Mouse (Mus musculus) liver, embryonic 11.5 days (tissue): ENCODE measurements around the gene 5330417H12Rik. TPM values are rescaled to one million over a fixed set of nuclear protein-coding genes. Genes with fewer than 3 reads are reported as not detected.

Experiments used
- ATAC-seq: fragments of 200-750 bp; cut with Nextera tagmentation; replicated peaks from 2 replicates; pipeline ENCODE4 v1.8.0; 2017; ENCODE audit warnings: moderate number of reproducible peaks, mild to moderate bottlenecking, moderate TSS enrichment, moderate library complexity; ENCODE audit not compliant: low FRiP score
- DNase-seq: peaks from one replicate; pipeline ENCODE4 v3.0.0-alpha.2; 2017; ENCODE audit warnings: low spot score
- H3K27ac ChIP-seq: fragments of 300-500 bp; sonication (generic); 2 replicates; pipeline ENCODE4 v1.5.1; 2014; ENCODE audit warnings: mild to moderate bottlenecking, low read depth, low read length, control low read depth
- H3K27me3 ChIP-seq: fragments of 300-500 bp; sonication (generic); replicated peaks from 2 replicates; pipeline ENCODE4 v1.6.1; 2014; ENCODE audit warnings: low read length, mixed read lengths; ENCODE audit not compliant: control insufficient read depth, insufficient read depth
- H3K36me3 ChIP-seq: fragments of 300-500 bp; sonication (generic); 2 replicates; pipeline ENCODE4 v1.6.1; 2014; ENCODE audit warnings: mild to moderate bottlenecking, low read length, moderate library complexity, mixed read lengths; ENCODE audit not compliant: control insufficient read depth, insufficient read depth
- H3K4me1 ChIP-seq: fragments of 300-500 bp; sonication (generic); replicated peaks from 2 replicates; pipeline ENCODE4 v1.6.1; 2014; ENCODE audit warnings: low read length, mixed read lengths; ENCODE audit not compliant: control insufficient read depth, insufficient read depth
- H3K4me2 ChIP-seq: fragments of 300-500 bp; sonication (generic); 2 replicates; pipeline ENCODE4 v1.6.1; 2014; ENCODE audit warnings: mild to moderate bottlenecking, control low read depth, moderate library complexity
- H3K4me3 ChIP-seq: fragments of 300-500 bp; sonication (generic); 2 replicates; pipeline ENCODE4 v1.5.1; 2014; ENCODE audit warnings: low read depth, low read length, control low read depth
- H3K9ac ChIP-seq: fragments of 300-500 bp; sonication (generic); 2 replicates; pipeline ENCODE4 v1.6.1; 2014; ENCODE audit warnings: low read depth, low read length, control low read depth
- H3K9me3 ChIP-seq: fragments of 300-500 bp; sonication (generic); 2 replicates; pipeline ENCODE4 v1.6.1; 2016; ENCODE audit warnings: low read length, inconsistent platforms, mixed read lengths; ENCODE audit not compliant: control insufficient read depth
- WGBS: fragments of 180-500 bp; shearing (Covaris S2); extraction: QIAGEN DNeasy Blood & Tissue Kit; methylation state at CpG from one replicate; pipeline ENCODE4 v1.1.7; 2014; 5-methylcytosine and 5-hydroxymethylcytosine counted together
- polyA plus RNA-seq: library from polyadenylated mRNA; unstranded; fragments of >200 nt; fragmentation: Nextera tagmentation; extraction: Ambion mirVana; gene quantifications from 2 replicates; pipeline ENCODE4 v1.2.1, GENCODE M21; 2014

Gene 5330417H12Rik
- polyA plus RNA-seq, 1 experiment from 2014 or later, result 0.19 TPM

GRCm38 (mm10) chr7:107610880-107611279 lies 14.1 kb downstream of the 5330417H12Rik start:
- Histone ChIP-seq H3K27ac (no peak overlapping the region), H3K36me3 (no peaks in the 10 kb centered on the region), H3K9me3 (no peaks in the 10 kb centered on the region), H3K9ac (no peak overlapping the region), H3K4me2 (no peak overlapping the region), H3K27me3 (no peaks in the 10 kb centered on the region), H3K4me1 (no peaks in the 10 kb centered on the region), H3K4me3 (no peak overlapping the region)
- DNase-seq, result no peak
- ATAC-seq, result no peak
- 63% methylated on average over 5 of the region's 5 CpGs for WGBS

DNA sequence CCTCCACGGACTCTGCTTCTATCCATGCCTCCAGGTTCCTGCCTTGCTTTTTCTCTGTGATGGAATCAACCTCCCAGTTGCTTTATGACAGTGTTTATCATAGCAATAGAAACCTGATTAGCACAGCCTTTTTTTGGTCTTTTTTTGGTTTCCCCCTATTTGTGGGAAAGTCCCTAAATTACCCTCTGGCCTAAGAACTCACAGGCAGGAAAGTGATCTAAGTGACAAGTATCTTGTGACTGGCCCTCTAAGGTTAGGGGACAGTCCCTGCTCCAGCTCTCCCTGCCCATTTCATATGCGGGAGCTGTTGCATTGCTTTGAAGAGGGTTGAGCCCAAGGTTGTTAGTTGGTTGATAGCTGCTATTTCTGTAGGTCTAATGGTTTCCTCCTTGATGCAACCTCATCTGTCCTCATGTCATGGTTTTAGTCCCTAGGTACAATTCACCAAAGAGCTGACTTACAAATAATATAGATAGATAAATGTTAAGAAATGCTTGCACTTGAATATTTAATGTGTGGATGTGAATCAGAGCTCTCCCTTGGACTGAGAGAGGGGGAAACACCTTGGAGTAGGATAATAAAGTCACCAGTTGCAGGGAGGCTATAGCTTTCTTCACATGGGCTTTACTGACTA lies 15.2 kb downstream of the 5330417H12Rik start:
- Histone ChIP-seq H3K9ac (no peak overlapping the region), H3K4me3 (no peak overlapping the region), H3K4me1 (no peaks in the 10 kb centered on the region), H3K4me2 (no peak overlapping the region), H3K27ac (no peak overlapping the region), H3K9me3 (no peaks in the 10 kb centered on the region), H3K27me3 (no peaks in the 10 kb centered on the region), H3K36me3 (no peaks in the 10 kb centered on the region)
- ATAC-seq, result no peak
- WGBS, result 100% methylated on average over 2 of the region's 2 CpGs
- no peak for DNase-seq

DNA sequence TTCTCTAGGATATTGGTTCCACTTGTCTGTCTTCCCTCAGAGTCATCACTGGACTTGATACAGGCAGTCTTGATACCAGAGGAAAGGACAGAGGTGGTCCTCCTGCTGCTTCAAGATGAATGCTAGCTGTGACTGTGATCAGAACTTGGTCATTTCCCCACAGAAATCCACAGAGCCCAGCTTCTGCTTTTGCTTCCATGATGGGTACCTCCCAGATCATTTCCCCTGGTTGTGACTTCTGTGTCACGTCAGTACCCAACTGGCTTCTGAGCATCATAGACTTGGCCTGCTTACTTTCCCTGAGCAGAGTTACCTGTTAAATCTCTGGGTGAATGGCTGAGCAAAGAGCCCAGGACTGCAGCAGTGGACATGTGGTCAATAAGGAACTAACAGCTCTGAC lies 17.2 kb downstream of the 5330417H12Rik start:
- H3K27me3 ChIP-seq, result no peaks in the 10 kb centered on the region
- WGBS, result 66% methylated on average over 1 of the region's 1 CpGs
- ATAC-seq (no peak), DNase-seq (no peak)
- H3K9ac ChIP-seq, result no peak overlapping the region
- H3K9me3 ChIP-seq, result no peaks in the 10 kb centered on the region
- no peaks in the 10 kb centered on the region for H3K36me3 ChIP-seq
- H3K4me2 ChIP-seq, result no peak overlapping the region
- no peak overlapping the region for H3K27ac ChIP-seq
- H3K4me3 ChIP-seq, result no peak overlapping the region
- H3K4me1 ChIP-seq, result no peaks in the 10 kb centered on the region

DNA sequence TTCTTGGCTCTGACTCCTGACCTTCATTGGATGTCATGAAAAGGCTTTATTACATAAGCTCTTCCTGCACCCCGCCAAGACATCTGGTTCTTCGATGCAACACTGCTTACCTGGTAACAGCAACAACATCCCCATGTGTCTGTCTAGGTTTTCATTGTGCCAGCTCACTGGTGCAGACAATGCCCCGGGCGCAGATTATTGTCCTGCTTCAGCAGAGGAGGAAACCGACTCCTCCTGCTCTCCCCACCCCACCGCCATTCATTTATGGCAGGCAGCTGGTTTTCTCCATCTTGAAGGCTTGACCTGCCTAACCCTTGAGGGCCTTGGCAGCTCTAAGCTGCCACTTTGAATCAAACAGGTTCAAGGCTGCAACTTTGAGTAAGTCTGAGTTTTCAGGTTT lies 22.0 kb downstream of the 5330417H12Rik start:
- Histone ChIP-seq H3K27ac (no peak overlapping the region), H3K9ac (no peak overlapping the region), H3K9me3 (no peaks in the 10 kb centered on the region), H3K27me3 (no peaks in the 10 kb centered on the region), H3K4me1 (no peaks in the 10 kb centered on the region), H3K4me3 (no peak overlapping the region), H3K36me3 (no peaks in the 10 kb centered on the region), H3K4me2 (no peak overlapping the region)
- WGBS, result 90% methylated on average over 6 of the region's 6 CpGs
- DNase-seq, result no peak
- no peak for ATAC-seq

- no peak overlapping the region for H3K4me3 ChIP-seq
- H3K9ac ChIP-seq, result no peak overlapping the region
- H3K27me3 ChIP-seq, result no peaks in the 10 kb centered on the region
- no peak overlapping the region for H3K27ac ChIP-seq
- no peak for DNase-seq
- no peaks in the 10 kb centered on the region for H3K4me1 ChIP-seq
- H3K36me3 ChIP-seq, result no peaks in the 10 kb centered on the region
- no peak overlapping the region for H3K4me2 ChIP-seq
- ATAC-seq, result no peak
- no peaks in the 10 kb centered on the region for H3K9me3 ChIP-seq
- WGBS, result 82% methylated on average over 4 of the region's 4 CpGs
Observed at GRCm38 (mm10) chr7:107602505-107602904, 22.5 kb downstream of the 5330417H12Rik start.

DNA sequence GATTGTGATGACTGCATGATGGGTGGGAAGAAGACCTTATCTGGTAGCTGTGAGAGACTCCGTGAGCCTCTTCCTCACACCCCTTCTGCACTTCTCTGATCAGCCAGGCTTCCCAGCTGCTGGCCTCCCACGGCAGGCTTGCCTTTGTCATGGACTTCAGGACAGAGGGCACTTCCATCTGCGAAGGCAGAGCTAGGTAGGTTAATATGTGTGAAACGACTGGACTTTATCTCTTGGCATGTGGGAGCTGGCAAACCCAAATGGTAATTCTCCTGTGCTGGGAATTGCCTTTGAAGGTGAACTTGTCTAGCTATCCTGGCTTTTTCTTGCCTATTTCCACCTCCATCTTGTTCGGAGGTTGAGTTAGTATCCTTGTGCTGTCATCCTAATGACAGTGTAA lies 24.3 kb downstream of the 5330417H12Rik start:
- Histone ChIP-seq H3K4me2 (no peak overlapping the region), H3K4me1 (no peaks in the 10 kb centered on the region), H3K36me3 (no peaks in the 10 kb centered on the region), H3K27me3 (no peaks in the 10 kb centered on the region), H3K9ac (no peak overlapping the region), H3K27ac (no peak overlapping the region), H3K4me3 (no peak overlapping the region), H3K9me3 (no peaks in the 10 kb centered on the region)
- ATAC-seq, result no peak
- no peak for DNase-seq
- 47% methylated on average over 5 of the region's 5 CpGs for WGBS

DNA sequence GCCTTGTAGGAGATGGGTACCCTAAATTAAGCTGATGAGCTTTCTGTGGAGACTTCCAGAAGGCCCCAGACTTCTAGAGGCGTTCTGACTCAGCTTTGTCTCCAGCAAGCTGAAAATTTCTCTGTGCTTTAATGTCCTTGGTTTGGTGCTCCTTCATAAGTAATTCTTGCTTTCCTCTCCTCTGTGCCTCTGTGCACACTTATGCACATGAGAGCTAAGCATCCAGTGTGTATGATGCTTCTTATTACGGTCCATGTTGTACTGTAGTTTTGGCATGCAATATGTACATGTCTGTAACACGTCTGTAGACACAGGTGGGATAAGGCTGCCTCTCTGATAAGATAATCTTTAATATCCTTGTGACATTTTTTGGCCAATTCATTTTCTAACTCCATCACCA lies 27.0 kb downstream of the 5330417H12Rik start:
- H3K27me3 ChIP-seq, result no peaks in the 10 kb centered on the region
- no peaks in the 10 kb centered on the region for H3K36me3 ChIP-seq
- H3K9ac ChIP-seq, result no peak overlapping the region
- no peak overlapping the region for H3K4me2 ChIP-seq
- WGBS, result 74% methylated on average over 3 of the region's 3 CpGs
- DNase-seq, result no peak
- H3K9me3 ChIP-seq, result no peaks in the 10 kb centered on the region
- 0 out of 2 replicates have a peak, but pooled peaks cover 2% of the 10 kb centered on the region for H3K4me1 ChIP-seq
- H3K4me3 ChIP-seq, result no peak overlapping the region
- no peak for ATAC-seq
- no peak overlapping the region for H3K27ac ChIP-seq

DNA sequence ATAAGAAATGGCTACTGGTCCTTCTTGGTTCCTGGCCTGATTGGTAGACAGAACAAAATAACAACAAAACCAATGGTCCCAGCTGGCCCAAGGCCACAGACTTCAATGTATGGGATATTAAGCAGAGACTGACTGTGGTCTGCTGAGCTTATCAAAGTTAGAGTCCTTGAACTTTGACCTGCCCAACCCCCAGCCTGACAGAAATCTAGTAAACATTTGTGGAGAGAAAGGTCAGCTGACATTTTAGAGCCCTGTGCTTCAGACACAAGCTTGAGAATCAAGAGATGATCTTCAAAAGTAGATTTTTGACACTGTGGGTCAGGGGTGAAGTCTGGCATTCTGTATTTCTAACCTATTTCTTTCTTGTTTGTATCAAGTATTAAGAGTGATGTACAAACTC lies 28.2 kb downstream of the 5330417H12Rik start:
- Histone ChIP-seq H3K4me1 (0 out of 2 replicates have a peak, but pooled peaks cover 2% of the 10 kb centered on the region), H3K36me3 (no peaks in the 10 kb centered on the region), H3K27ac (no peak overlapping the region), H3K9me3 (no peaks in the 10 kb centered on the region), H3K4me2 (peak overlapping the region; percentile 7), H3K4me3 (no peak overlapping the region), H3K27me3 (no peaks in the 10 kb centered on the region), H3K9ac (no peak overlapping the region)
- no peak for DNase-seq
- no peak for ATAC-seq

- DNase-seq, result no peak
- no peaks in the 10 kb centered on the region for H3K36me3 ChIP-seq
- H3K4me1 ChIP-seq, result 0 out of 2 replicates have a peak, but pooled peaks cover 2% of the 10 kb centered on the region
- WGBS, result 16% methylated on average over 13 of the region's 13 CpGs
- H3K27ac ChIP-seq, result no peak overlapping the region
- peak overlapping the region; percentile 58 for H3K4me3 ChIP-seq
- H3K9me3 ChIP-seq, result no peaks in the 10 kb centered on the region
- no peaks in the 10 kb centered on the region for H3K27me3 ChIP-seq
- H3K9ac ChIP-seq, result peak overlapping the region; percentile 44
- peak; percentile 2; the same call in 1 of the 2 replicates for ATAC-seq
- peak overlapping the region; percentile 93 for H3K4me2 ChIP-seq
Observed at GRCm38 (mm10) chr7:107595426-107595825, 29.5 kb downstream of the 5330417H12Rik start.
